Mouse (Mus musculus) midbrain, embryonic 12.5 days (tissue): ENCODE measurements around the gene Gm826. TPM values are rescaled to one million over a fixed set of nuclear protein-coding genes. Genes with fewer than 3 reads are reported as not detected.
A peak's percentile ranks its signal among the peaks of the same experiment; 100 is the strongest.

Source experiments
- ATAC-seq: fragments of 200-750 bp; cut with Nextera tagmentation; 2 replicates; pipeline ENCODE4 v1.8.0; 2017; ENCODE audit warnings: low read depth, moderate TSS enrichment, moderate library complexity; ENCODE audit not compliant: low FRiP score
- H3K27ac ChIP-seq: fragments of 300-500 bp; sonication (generic); replicated peaks from 2 replicates; pipeline ENCODE4 v1.5.1; 2016; ENCODE audit warnings: mild to moderate bottlenecking
- H3K27me3 ChIP-seq: fragments of 300-500 bp; sonication (generic); 2 replicates; pipeline ENCODE4 v1.6.1; 2016; ENCODE audit warnings: mild to moderate bottlenecking
- H3K36me3 ChIP-seq: fragments of 300-500 bp; sonication (generic); 2 replicates; pipeline ENCODE4 v1.6.1; 2016
- H3K4me1 ChIP-seq: fragments of 300-500 bp; sonication (generic); 2 replicates; pipeline ENCODE4 v1.6.1; 2016
- H3K4me2 ChIP-seq: fragments of 300-500 bp; sonication (generic); replicated peaks from 2 replicates; pipeline ENCODE4 v1.6.1; 2016; ENCODE audit warnings: mild to moderate bottlenecking, moderate library complexity
- H3K4me3 ChIP-seq: fragments of 300-500 bp; sonication (generic); 2 replicates; pipeline ENCODE4 v1.5.1; 2016; ENCODE audit warnings: mild to moderate bottlenecking
- H3K9ac ChIP-seq: fragments of 300-500 bp; sonication (generic); replicated peaks from 2 replicates; pipeline ENCODE4 v1.6.1; 2016; ENCODE audit warnings: mild to moderate bottlenecking, moderate library complexity
- H3K9me3 ChIP-seq: fragments of 300-500 bp; sonication (generic); 2 replicates; pipeline ENCODE4 v1.6.1; 2016; ENCODE audit warnings: mild to moderate bottlenecking
- WGBS: fragments of 180-500 bp; shearing (Covaris S2); methylation state at CpG from one replicate; pipeline ENCODE4 v1.1.7; 2016; 5-methylcytosine and 5-hydroxymethylcytosine counted together
- polyA plus RNA-seq: library from polyadenylated mRNA; unstranded; fragments of >200 nt; fragmentation: Nextera tagmentation; extraction: Ambion mirVana; gene quantifications from 2 replicates; pipeline ENCODE4 v1.2.1, GENCODE M21; 2016

Gene Gm826
- polyA plus RNA-seq, 1 experiment from 2014 or later = 0.33 TPM

GRCm38 (mm10) chr2:160348796-160349195 lies 14.8 kb upstream of the Gm826 start:
- no peak overlapping the region for H3K4me2 ChIP-seq
- no peak for ATAC-seq
- 48% methylated on average over 7 of the region's 7 CpGs for WGBS
- no peak overlapping the region for H3K4me3 ChIP-seq
- H3K27ac ChIP-seq = no peak overlapping the region
- no peak overlapping the region for H3K9ac ChIP-seq
- peaks cover 7% of the 10 kb centered on the region; the same call in 1 of the 2 replicates for H3K4me1 ChIP-seq
- peaks cover 10% of the 10 kb centered on the region for H3K27me3 ChIP-seq
- no peaks in the 10 kb centered on the region for H3K9me3 ChIP-seq
- H3K36me3 ChIP-seq = no peaks in the 10 kb centered on the region

- H3K9me3 ChIP-seq = no peaks in the 10 kb centered on the region
- peaks cover 9% of the 10 kb centered on the region for H3K27me3 ChIP-seq
- H3K4me3 ChIP-seq = no peak overlapping the region
- peaks cover 7% of the 10 kb centered on the region; the same call in 1 of the 2 replicates for H3K4me1 ChIP-seq
- H3K27ac ChIP-seq = no peak overlapping the region
- no peak overlapping the region for H3K9ac ChIP-seq
- no peak overlapping the region for H3K4me2 ChIP-seq
- no peaks in the 10 kb centered on the region for H3K36me3 ChIP-seq
- ATAC-seq = no peak
- 65% methylated on average over 4 of the region's 4 CpGs for WGBS
These were observed 14.2 kb upstream of the Gm826 start for GRCm38 (mm10) chr2:160348072-160348604.

GRCm38 (mm10) chr2:160345644-160346043 lies 11.7 kb upstream of the Gm826 start:
- ATAC-seq = no peak
- H3K9me3 ChIP-seq = no peaks in the 10 kb centered on the region

GRCm38 (mm10) chr2:160340121-160340520 lies 6.2 kb upstream of the Gm826 start:
- ATAC-seq = no peak
- Histone ChIP-seq H3K9ac (no peak overlapping the region), H3K4me1 (no peaks in the 10 kb centered on the region), H3K27ac (no peak overlapping the region), H3K4me3 (no peak overlapping the region), H3K27me3 (no peaks in the 10 kb centered on the region), H3K36me3 (no peaks in the 10 kb centered on the region), H3K9me3 (no peaks in the 10 kb centered on the region), H3K4me2 (no peak overlapping the region)
- 70% methylated on average over 4 of the region's 4 CpGs for WGBS

More at GRCm38 (mm10) chr2:160345644-160346043, 11.7 kb upstream of the Gm826 start:
- H3K27me3 ChIP-seq = peaks cover 3% of the 10 kb centered on the region; the same call in 1 of the 2 replicates
- H3K36me3 ChIP-seq = no peaks in the 10 kb centered on the region
- no peak overlapping the region for H3K9ac ChIP-seq
- H3K4me3 ChIP-seq = no peak overlapping the region
- no peak overlapping the region for H3K4me2 ChIP-seq
- peaks cover 7% of the 10 kb centered on the region; the same call in 1 of the 2 replicates for H3K4me1 ChIP-seq
- H3K27ac ChIP-seq = no peak overlapping the region

- WGBS = 91% methylated on average over 5 of the region's 5 CpGs
- no peaks in the 10 kb centered on the region for H3K36me3 ChIP-seq
- no peak overlapping the region for H3K4me3 ChIP-seq
- H3K9ac ChIP-seq = no peak overlapping the region
- H3K27me3 ChIP-seq = no peaks in the 10 kb centered on the region
- no peak for ATAC-seq
- H3K4me2 ChIP-seq = no peak overlapping the region
- H3K9me3 ChIP-seq = no peaks in the 10 kb centered on the region
- no peak overlapping the region for H3K27ac ChIP-seq
- no peaks in the 10 kb centered on the region for H3K4me1 ChIP-seq
These were observed 5.6 kb upstream of the Gm826 start for GRCm38 (mm10) chr2:160339595-160339994.

GRCm38 (mm10) chr2:160336053-160336452 lies 2.1 kb upstream of the Gm826 start:
- Histone ChIP-seq H3K9ac (0 out of 2 replicates have a peak overlapping the region, but pooled peaks have one; percentile 6), H3K4me2 (no peak overlapping the region), H3K4me3 (no peak overlapping the region), H3K27me3 (no peaks in the 10 kb centered on the region), H3K27ac (no peak overlapping the region), H3K36me3 (no peaks in the 10 kb centered on the region), H3K4me1 (no peaks in the 10 kb centered on the region), H3K9me3 (no peaks in the 10 kb centered on the region)
- 72% methylated on average over 2 of the region's 2 CpGs for WGBS
- no peak for ATAC-seq

GRCm38 (mm10) chr2:160335043-160335442 lies 1.1 kb upstream of the Gm826 start:
- Histone ChIP-seq H3K27ac (no peak overlapping the region), H3K27me3 (no peaks in the 10 kb centered on the region), H3K4me1 (no peaks in the 10 kb centered on the region), H3K4me3 (no peak overlapping the region), H3K36me3 (no peaks in the 10 kb centered on the region), H3K4me2 (no peak overlapping the region), H3K9me3 (no peaks in the 10 kb centered on the region), H3K9ac (no peak overlapping the region)
- no peak for ATAC-seq
- WGBS = 73% methylated on average over 1 of the region's 1 CpGs

- H3K27ac ChIP-seq = no peak overlapping the region
These were observed 1.2 kb downstream of the Gm826 start for GRCm38 (mm10) chr2:160332516-160333325.

GRCm38 (mm10) chr2:160328886-160329285 lies 5.1 kb downstream of the Gm826 start:
- H3K27me3 ChIP-seq = no peaks in the 10 kb centered on the region
- 58% methylated on average over 9 of the region's 9 CpGs for WGBS
- peaks cover 10% of the 10 kb centered on the region; the same call in 1 of the 2 replicates for H3K4me1 ChIP-seq

More at GRCm38 (mm10) chr2:160332516-160333325, 1.2 kb downstream of the Gm826 start:
- no peaks in the 10 kb centered on the region for H3K9me3 ChIP-seq
- peaks cover 10% of the 10 kb centered on the region; the same call in 1 of the 2 replicates for H3K4me1 ChIP-seq
- WGBS = 88% methylated on average over 12 of the region's 12 CpGs
- no peaks in the 10 kb centered on the region for H3K36me3 ChIP-seq
- H3K9ac ChIP-seq = no peak overlapping the region
- H3K4me3 ChIP-seq = no peak overlapping the region
- no peak for ATAC-seq
- H3K4me2 ChIP-seq = no peak overlapping the region
- H3K27me3 ChIP-seq = no peaks in the 10 kb centered on the region

GRCm38 (mm10) chr2:160327716-160328115 lies 6.2 kb downstream of the Gm826 start:
- H3K27me3 ChIP-seq = no peaks in the 10 kb centered on the region
- no peaks in the 10 kb centered on the region for H3K36me3 ChIP-seq
- 80% methylated on average over 4 of the region's 4 CpGs for WGBS
- H3K9ac ChIP-seq = no peak overlapping the region
- no peaks in the 10 kb centered on the region for H3K9me3 ChIP-seq
- no peak overlapping the region for H3K4me2 ChIP-seq
- H3K4me3 ChIP-seq = no peak overlapping the region
- peaks cover 10% of the 10 kb centered on the region; the same call in 1 of the 2 replicates for H3K4me1 ChIP-seq
- H3K27ac ChIP-seq = no peak overlapping the region
- no peak for ATAC-seq

More at GRCm38 (mm10) chr2:160328886-160329285, 5.1 kb downstream of the Gm826 start:
- H3K27ac ChIP-seq = no peak overlapping the region
- ATAC-seq = no peak
- no peak overlapping the region for H3K9ac ChIP-seq
- no peaks in the 10 kb centered on the region for H3K9me3 ChIP-seq
- H3K4me3 ChIP-seq = no peak overlapping the region
- H3K4me2 ChIP-seq = no peak overlapping the region
- H3K36me3 ChIP-seq = no peaks in the 10 kb centered on the region

GRCm38 (mm10) chr2:160327167-160327566 lies 6.8 kb downstream of the Gm826 start:
- H3K9ac ChIP-seq = no peak overlapping the region
- H3K9me3 ChIP-seq = no peaks in the 10 kb centered on the region
- no peaks in the 10 kb centered on the region for H3K36me3 ChIP-seq
- peaks cover 10% of the 10 kb centered on the region; the same call in 1 of the 2 replicates for H3K4me1 ChIP-seq
- WGBS = 61% methylated on average over 4 of the region's 4 CpGs
- no peak overlapping the region for H3K4me2 ChIP-seq
- H3K4me3 ChIP-seq = no peak overlapping the region
- ATAC-seq = no peak
- H3K27ac ChIP-seq = no peak overlapping the region
- H3K27me3 ChIP-seq = no peaks in the 10 kb centered on the region

GRCm38 (mm10) chr2:160325105-160325644 lies 8.8 kb downstream of the Gm826 start:
- no peaks in the 10 kb centered on the region for H3K27me3 ChIP-seq
- 85% methylated on average over 6 of the region's 6 CpGs for WGBS
- H3K36me3 ChIP-seq = no peaks in the 10 kb centered on the region
- no peak overlapping the region for H3K9ac ChIP-seq
- H3K4me2 ChIP-seq = no peak overlapping the region
- no peaks in the 10 kb centered on the region for H3K9me3 ChIP-seq
- no peak for ATAC-seq
- H3K4me3 ChIP-seq = no peak overlapping the region
- peaks cover 10% of the 10 kb centered on the region; the same call in 1 of the 2 replicates for H3K4me1 ChIP-seq
- no peak overlapping the region for H3K27ac ChIP-seq
